Mouse (Mus musculus): ENCODE results near the gene Btbd2. TPM values are rescaled to one million over a fixed set of nuclear protein-coding genes. Genes with fewer than 3 reads are reported as not detected.
A peak's percentile ranks its signal among the peaks of the same experiment; 100 is the strongest.

Gene Btbd2
- total and polyA plus RNA-seq, 3 experiments: 43.1 to 81.8 TPM; not detected in 1

GRCm38 (mm10) chr10:80695186-80695585 is 38.3 kb upstream of the Btbd2 start (continued):
- TF ChIP-seq UBTF (IDR thresholded peaks at IDR 0.05; ENCODE audit: borderline replicate concordance, insufficient read depth, low read depth, low read length) (no peak), SMC3 (IDR thresholded peaks at IDR 0.05; ENCODE audit: low read depth, low read length) (no peak), ZC3H11A (IDR thresholded peaks at IDR 0.05; ENCODE audit: low read depth, low read length) (no peak), ETS1 (IDR thresholded peaks at IDR 0.05; ENCODE audit: low read depth, low read length) (peak; percentile 89), MAZ (IDR thresholded peaks at IDR 0.05; ENCODE audit: low read depth, low read length) (peak; percentile 73; the same call in 1 of the 2 replicates), JUND (IDR thresholded peaks at IDR 0.05; ENCODE audit: low read depth, low read length) (no peak), NRF1 (IDR thresholded peaks at IDR 0.05; ENCODE audit: insufficient read depth, low read depth, low read length, poor library complexity, severe bottlenecking) (no peak), ZNF384 (IDR thresholded peaks at IDR 0.05; ENCODE audit: low read depth, low read length) (no peak), GATA1 (IDR thresholded peaks at IDR 0.05; ENCODE audit: low read depth, low read length) (no peak), KAT2A (conservative IDR thresholded peaks at IDR 0.05; ENCODE audit: low read depth, low read length) (no peak), POLR2A (IDR thresholded peaks at IDR 0.05; ENCODE audit: control insufficient read depth in 1 of 2, insufficient read depth in 1 of 2, low read depth in 1 of 2, low read length in 2 of 2, poor library complexity in 1 of 2) (peak in 1 of 2 experiments; percentile 47; a peak in 1 of 4 replicates), GABPA (IDR thresholded peaks at IDR 0.05; ENCODE audit: low read depth, low read length) (no peak), TAL1 (IDR thresholded peaks at IDR 0.05; ENCODE audit: low read length) (no peak; the same call in 1 of the 2 replicates), BHLHE40 (IDR thresholded peaks at IDR 0.05; ENCODE audit: borderline replicate concordance, low read depth, low read length) (no peak), CTCF (IDR thresholded peaks at IDR 0.05 in 2 of 3, conservative IDR thresholded peaks at IDR 0.05 in 1 of 3; ENCODE audit: control insufficient read depth in 1 of 3, insufficient read depth in 1 of 3, low read depth in 2 of 3, low read length in 3 of 3, poor library complexity in 1 of 3, severe bottlenecking in 1 of 3) (no peak), MXI1 (IDR thresholded peaks at IDR 0.05; ENCODE audit: low read depth, low read length) (peak; percentile 95), MAFK (IDR thresholded peaks at IDR 0.05; ENCODE audit: borderline replicate concordance, low read depth, low read length) (no peak), USF1 (IDR thresholded peaks at IDR 0.05; ENCODE audit: low read depth, low read length) (no peak)

- no peak for DNase-seq (ENCODE audit: low read depth, low spot score)
- TF ChIP-seq TAL1 (IDR thresholded peaks at IDR 0.05; ENCODE audit: low read length) (no peak), BHLHE40 (IDR thresholded peaks at IDR 0.05; ENCODE audit: borderline replicate concordance, low read depth, low read length) (no peak), KAT2A (conservative IDR thresholded peaks at IDR 0.05; ENCODE audit: low read depth, low read length) (no peak), POLR2AphosphoS5 (IDR thresholded peaks at IDR 0.05; ENCODE audit: borderline replicate concordance, low read depth, low read length) (no peak), GABPA (IDR thresholded peaks at IDR 0.05; ENCODE audit: low read depth, low read length) (no peak), POLR2AphosphoS2 (IDR thresholded peaks at IDR 0.05; ENCODE audit: low read length) (no peak), ZC3H11A (IDR thresholded peaks at IDR 0.05; ENCODE audit: low read depth, low read length) (no peak), USF2 (IDR thresholded peaks at IDR 0.05; ENCODE audit: borderline replicate concordance in 1 of 2, insufficient read depth in 1 of 2, low read depth in 1 of 2, low read length in 2 of 2) (no peak), ELF1 (IDR thresholded peaks at IDR 0.05; ENCODE audit: low read depth, low read length) (no peak), GATA1 (IDR thresholded peaks at IDR 0.05; ENCODE audit: low read depth, low read length) (no peak)
- Histone ChIP-seq H3K4me3 (ENCODE audit: control insufficient read depth in 1 of 2, insufficient read depth in 1 of 2, low read depth in 2 of 2, low read length in 2 of 2) (no peak overlapping the region), H3K79me2 (ENCODE audit: control insufficient read depth, insufficient read depth, low read length, poor library complexity) (no peaks in the 10 kb centered on the region; the same call in none of the 2 replicates), H3K4me1 (ENCODE audit: control insufficient read depth in 1 of 2, insufficient read depth in 2 of 2, low read length in 2 of 2) (peaks cover 31 to 68% of the 10 kb centered on the region in 2 experiments), H3K36me3 (ENCODE audit: control insufficient read depth in 1 of 2, insufficient read depth in 2 of 2, low read length in 2 of 2) (peaks cover 0 to 48% of the 10 kb centered on the region in 2 experiments; a peak in 2 of 4 replicates), H3K9me3 (replicated peaks; ENCODE audit: insufficient read depth, low read length) (no peaks in the 10 kb centered on the region), H3K27ac (ENCODE audit: control insufficient read depth, low read depth, low read length) (peak overlapping the region; percentile 94), H3K9ac (ENCODE audit: control insufficient read depth, low read depth, low read length, poor library complexity, severe bottlenecking) (peak overlapping the region; percentile 63), H3K27me3 (ENCODE audit: control insufficient read depth in 1 of 2, insufficient read depth in 2 of 2, low read length in 2 of 2) (no peaks in the 10 kb centered on the region)
Measured at GRCm38 (mm10) chr10:80694159-80694938, 37.5 kb upstream of the Btbd2 start.
